Mouse (Mus musculus) olfactory bulb, adult 2 months (tissue): ENCODE results near the gene Phgr1. TPM values are rescaled to one million over a fixed set of nuclear protein-coding genes. Genes with fewer than 3 reads are reported as not detected.

Experiments
- H3K27ac ChIP-seq: fragments of 200-500 bp; 2 replicates; pipeline ENCODE4 v1.5.1; 2012; ENCODE audit warnings: low read depth, low read length; ENCODE audit not compliant: insufficient read depth
- H3K4me1 ChIP-seq: fragments of 200-500 bp; 2 replicates; pipeline ENCODE4 v1.6.1; 2012; ENCODE audit warnings: low read length; ENCODE audit not compliant: control insufficient read depth, insufficient read depth
- H3K4me3 ChIP-seq: fragments of 200-500 bp; 2 replicates; pipeline ENCODE4 v1.5.1; 2012; ENCODE audit warnings: mild to moderate bottlenecking, low read depth, low read length, moderate library complexity; ENCODE audit not compliant: insufficient read depth
- CTCF ChIP-seq: fragments of 200-500 bp; IDR thresholded peaks from 2 replicates; pipeline ENCODE4 v1.5.1; 2012; ENCODE audit warnings: low read depth, mild to moderate bottlenecking, low read length, moderate library complexity; ENCODE audit not compliant: insufficient read depth
- POLR2A ChIP-seq: fragments of 200-500 bp; IDR thresholded peaks from 2 replicates; pipeline ENCODE4 v1.6.1; 2012; ENCODE audit warnings: mild to moderate bottlenecking, low read depth, low read length, moderate library complexity; ENCODE audit not compliant: insufficient read depth
- WGBS: fragments of 180-500 bp; shearing (Covaris S2); methylation state at CpG from one replicate; pipeline ENCODE4 v1.1.7; 2018; 5-methylcytosine and 5-hydroxymethylcytosine counted together
- polyA plus RNA-seq: library from polyadenylated mRNA; stranded (reverse); fragments of >200 nt; gene quantifications from 2 replicates; pipeline ENCODE4 v1.2.4, GENCODE M21; 2012; ENCODE audit warnings: low replicate concordance; ENCODE audit not compliant: missing spikeins, insufficient read depth, insufficient read length

Phgr1 gene
- polyA plus RNA-seq, 1 experiment = not detected

DNA sequence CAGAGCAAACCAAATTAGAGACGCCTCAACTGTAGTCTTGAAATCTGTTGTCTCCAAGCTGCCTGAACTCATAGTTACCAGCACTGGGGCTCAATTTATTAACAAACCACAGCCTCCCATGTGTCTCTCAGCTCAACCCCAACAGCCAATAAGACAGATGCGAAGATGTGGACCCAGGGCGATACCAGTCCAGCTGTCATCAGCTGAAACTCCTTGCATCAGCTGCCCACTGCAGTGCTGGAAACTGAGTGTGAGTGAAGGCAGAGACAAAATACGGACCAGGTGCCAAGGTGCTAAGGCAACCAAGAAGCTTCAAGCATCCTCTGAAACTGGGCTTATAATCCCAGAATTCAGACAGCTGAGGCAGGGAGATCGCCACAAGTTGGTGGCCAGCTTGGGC is 40.6 kb upstream of the Phgr1 start:
- 70% methylated on average over 5 of the region's 5 CpGs for WGBS
- Histone ChIP-seq H3K4me3 (no peak overlapping the region), H3K4me1 (peaks cover 22% of the 10 kb centered on the region), H3K27ac (no peak overlapping the region)
- TF ChIP-seq CTCF (no peak), POLR2A (no peak)

- Histone ChIP-seq H3K4me1 (peaks cover 17% of the 10 kb centered on the region), H3K27ac (no peak overlapping the region), H3K4me3 (no peak overlapping the region)
- TF ChIP-seq CTCF (no peak), POLR2A (no peak)
- 48% methylated on average over 5 of the region's 5 CpGs for WGBS
Measured at GRCm38 (mm10) chr2:118733341-118733740, 39.2 kb upstream of the Phgr1 start.

- H3K27ac ChIP-seq = no peak overlapping the region
- no peak overlapping the region for H3K4me3 ChIP-seq
- no peak for TF ChIP-seq CTCF
- no peak for TF ChIP-seq POLR2A
- 73% methylated on average over 3 of the region's 3 CpGs for WGBS
- H3K4me1 ChIP-seq = peaks cover 6% of the 10 kb centered on the region
Measured at GRCm38 (mm10) chr2:118740341-118740740, 32.2 kb upstream of the Phgr1 start.

- no peak overlapping the region for H3K27ac ChIP-seq
- 57% methylated on average over 9 of the region's 9 CpGs for WGBS
- TF ChIP-seq POLR2A (no peak), CTCF (no peak)
- no peak overlapping the region for H3K4me3 ChIP-seq
- peaks cover 6% of the 10 kb centered on the region for H3K4me1 ChIP-seq
Measured at GRCm38 (mm10) chr2:118741183-118741582, 31.4 kb upstream of the Phgr1 start.

GRCm38 (mm10) chr2:118743261-118743943 is 29.2 kb upstream of the Phgr1 start:
- peaks cover 8% of the 10 kb centered on the region for H3K4me1 ChIP-seq
- no peak for TF ChIP-seq CTCF
- TF ChIP-seq POLR2A = no peak
- no peak overlapping the region for H3K27ac ChIP-seq
- WGBS = 24% methylated on average over 8 of the region's 8 CpGs
- H3K4me3 ChIP-seq = no peak overlapping the region

DNA sequence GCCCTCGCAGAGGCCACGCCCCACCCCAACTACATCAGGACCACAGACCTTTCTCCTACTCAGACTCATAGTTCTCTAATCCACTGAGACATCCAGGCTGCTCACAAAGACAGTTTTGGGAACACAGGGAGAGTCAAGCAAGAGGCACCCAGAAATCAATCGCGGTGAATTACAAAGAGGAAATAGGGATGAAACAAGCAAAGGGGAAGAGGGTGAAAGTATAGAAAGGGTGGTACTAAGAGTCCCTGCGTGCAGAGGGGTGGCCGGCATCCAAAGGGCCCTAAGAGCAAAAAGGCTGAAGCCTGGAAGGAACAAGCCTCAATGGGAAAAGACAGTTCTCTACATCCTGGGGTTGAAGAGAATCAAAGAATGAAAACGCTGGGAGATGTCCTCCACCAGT is 27.9 kb upstream of the Phgr1 start:
- WGBS = 25% methylated on average over 7 of the region's 7 CpGs
- H3K4me1 ChIP-seq = peaks cover 15% of the 10 kb centered on the region
- no peak overlapping the region for H3K4me3 ChIP-seq
- no peak overlapping the region for H3K27ac ChIP-seq
- TF ChIP-seq CTCF (no peak), POLR2A (no peak)

GRCm38 (mm10) chr2:118745232-118745884 is 27.2 kb upstream of the Phgr1 start, which contains the start of gene Inafm2:
Gene Inafm2 (plus strand): TSS chr2:118745758.
- TF ChIP-seq POLR2A (peak; percentile 52), CTCF (no peak)
- H3K27ac ChIP-seq = peak within 1 kb of the TSS; percentile 24
- peaks cover 18% of the 10 kb centered on the region for H3K4me1 ChIP-seq
- 11% methylated on average over 57 of the region's 57 CpGs for WGBS
- H3K4me3 ChIP-seq = peak within 1 kb of the TSS; percentile 96

GRCm38 (mm10) chr2:118745915-118746901 is 26.4 kb upstream of the Phgr1 start:
- Histone ChIP-seq H3K27ac (peak overlapping the region; percentile 24), H3K4me1 (peaks cover 23% of the 10 kb centered on the region), H3K4me3 (peak overlapping the region; percentile 96)
- 2% methylated on average over 109 of the region's 113 CpGs for WGBS
- TF ChIP-seq POLR2A (no peak), CTCF (no peak)

DNA sequence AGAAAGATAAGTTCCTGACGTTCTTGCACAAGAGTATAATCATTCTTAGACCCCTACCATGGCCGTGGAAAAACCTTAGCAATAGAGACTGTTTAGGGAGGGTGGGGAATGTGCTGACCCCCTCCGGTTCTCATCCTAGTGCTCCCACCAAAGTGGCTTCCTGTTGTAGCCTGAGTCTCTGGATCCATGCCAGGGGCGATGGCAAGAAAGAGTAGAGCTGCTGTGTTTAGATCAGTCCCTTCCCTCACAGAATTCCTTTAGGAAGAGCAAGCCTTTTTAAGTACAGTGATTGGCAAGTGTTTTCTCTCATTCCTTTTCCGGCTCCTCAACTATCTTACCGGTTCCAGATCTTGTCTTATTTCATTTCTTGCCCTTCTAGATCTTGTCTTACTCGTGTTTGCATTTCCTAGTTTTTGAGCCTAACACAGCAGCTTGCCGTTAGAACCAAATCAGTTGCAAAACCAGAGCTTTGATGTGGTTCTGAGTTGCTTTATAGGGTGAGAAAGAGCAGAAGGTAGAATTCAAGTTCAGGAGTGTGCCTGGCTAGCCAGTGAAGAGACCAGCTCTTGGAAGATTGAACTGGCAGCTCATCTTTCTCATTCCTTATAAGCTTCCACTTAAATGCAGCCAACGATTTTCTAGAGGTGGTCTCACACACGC is 25.1 kb upstream of the Phgr1 start:
- TF ChIP-seq CTCF (no peak), POLR2A (no peak)
- 14% methylated on average over 10 of the region's 10 CpGs for WGBS

More for the DNA sequence above, 25.1 kb upstream of the Phgr1 start:
- H3K4me1 ChIP-seq = peaks cover 33% of the 10 kb centered on the region
- peak overlapping the region; percentile 96 for H3K4me3 ChIP-seq
- H3K27ac ChIP-seq = peak overlapping the region; percentile 24
